Mouse (Mus musculus) MEL (cell line): ENCODE measurements around the gene Myl12a. TPM values are rescaled to one million over a fixed set of nuclear protein-coding genes. Genes with fewer than 3 reads are reported as not detected.

ENCODE experiments used
- DNase-seq: peaks from one replicate; pipeline ENCODE4 v3.0.0; 2011; ENCODE audit warnings: low read depth, low spot score
- H3K27ac ChIP-seq: 2 replicates; pipeline ENCODE4 v1.5.1; 2012; ENCODE audit warnings: low read depth, mild to moderate bottlenecking, control low read depth, low read length, moderate library complexity; ENCODE audit not compliant: control insufficient read depth
- H3K27me3 ChIP-seq, 2 experiments: fragments of 150-350 bp in 1 of 2; sonication (generic) in 1 of 2; 2 replicates each; pipeline ENCODE4 v1.6.1; 2012; ENCODE audit warnings: low read length in 2 of 2, mild to moderate bottlenecking in 2 of 2, improper control_type of control experiment in 1 of 2, moderate library complexity in 1 of 2; ENCODE audit not compliant: insufficient read depth in 2 of 2, control insufficient read depth in 1 of 2
- H3K36me3 ChIP-seq, 2 experiments: 2 replicates each; pipeline ENCODE4 v1.6.1; 2012 to 2014; ENCODE audit warnings: low read length in 2 of 2, improper control_type of control experiment in 1 of 2, inconsistent platforms in 1 of 2, mild to moderate bottlenecking in 1 of 2; ENCODE audit not compliant: insufficient read depth in 2 of 2, control insufficient read depth in 1 of 2
- H3K4me1 ChIP-seq, 2 experiments: fragments of 150-350 bp in 1 of 2; sonication (generic) in 1 of 2; 2 replicates each; pipeline ENCODE4 v1.6.1; 2012; ENCODE audit warnings: low read length in 2 of 2, improper control_type of control experiment in 1 of 2, mild to moderate bottlenecking in 1 of 2; ENCODE audit not compliant: insufficient read depth in 2 of 2, control insufficient read depth in 1 of 2
- H3K4me3 ChIP-seq, 2 experiments: fragments of 150-350 bp in 1 of 2; sonication (generic) in 1 of 2; 2 replicates each; pipeline ENCODE4 v1.5.1; 2012; ENCODE audit warnings: low read depth in 2 of 2, low read length in 2 of 2, mild to moderate bottlenecking in 2 of 2, moderate library complexity in 2 of 2, control low read depth in 1 of 2, improper control_type of control experiment in 1 of 2; ENCODE audit not compliant: control insufficient read depth in 1 of 2, insufficient read depth in 1 of 2
- H3K79me2 ChIP-seq: 2 replicates; pipeline ENCODE4 v1.6.1; 2012; ENCODE audit warnings: mild to moderate bottlenecking, low read length, moderate library complexity; ENCODE audit not compliant: control insufficient read depth, poor library complexity, insufficient read depth
- H3K9ac ChIP-seq: 2 replicates; pipeline ENCODE4 v1.6.1; 2012; ENCODE audit warnings: low read depth, mild to moderate bottlenecking, control low read depth, low read length, moderate library complexity; ENCODE audit not compliant: control insufficient read depth, poor library complexity, severe bottlenecking
- H3K9me3 ChIP-seq: fragments of 150-350 bp; sonication (generic); replicated peaks from 2 replicates; pipeline ENCODE4 v1.6.1; 2012; ENCODE audit warnings: mild to moderate bottlenecking, low read length, improper control_type of control experiment, moderate library complexity; ENCODE audit not compliant: insufficient read depth
- CHD1 ChIP-seq: IDR thresholded peaks from 2 replicates; pipeline ENCODE4 v1.6.1; 2012; ENCODE audit warnings: low read depth, mild to moderate bottlenecking, inconsistent platforms, low read length, improper control_type of control experiment
- ELF1 ChIP-seq: IDR thresholded peaks from 2 replicates; pipeline ENCODE4 v1.6.1; 2014; ENCODE audit warnings: low read depth, mild to moderate bottlenecking, inconsistent platforms, low read length, improper control_type of control experiment, moderate library complexity
- GABPA ChIP-seq: IDR thresholded peaks from 2 replicates; pipeline ENCODE4 v1.6.1; 2012; ENCODE audit warnings: low read depth, mild to moderate bottlenecking, inconsistent platforms, low read length, improper control_type of control experiment, moderate library complexity
- GATA1 ChIP-seq: IDR thresholded peaks from 2 replicates; pipeline ENCODE4 v1.6.1; 2011; ENCODE audit warnings: low read depth, low read length, improper control_type of control experiment
- HCFC1 ChIP-seq: IDR thresholded peaks from 2 replicates; pipeline ENCODE4 v1.6.1; 2012; ENCODE audit warnings: low read depth, mild to moderate bottlenecking, inconsistent platforms, low read length, improper control_type of control experiment, moderate library complexity
- MAFK ChIP-seq: IDR thresholded peaks from 2 replicates; pipeline ENCODE4 v1.6.1; 2011; ENCODE audit warnings: low read depth, mild to moderate bottlenecking, low read length, improper control_type of control experiment, borderline replicate concordance
- MAZ ChIP-seq: IDR thresholded peaks from 2 replicates; pipeline ENCODE4 v1.6.1; 2012; ENCODE audit warnings: low read depth, mild to moderate bottlenecking, inconsistent platforms, low read length, improper control_type of control experiment
- MXI1 ChIP-seq: IDR thresholded peaks from 2 replicates; pipeline ENCODE4 v1.6.1; 2011; ENCODE audit warnings: mild to moderate bottlenecking, low read depth, low read length, improper control_type of control experiment
- MYB ChIP-seq: IDR thresholded peaks from 2 replicates; pipeline ENCODE4 v1.6.1; 2011; ENCODE audit warnings: mild to moderate bottlenecking, low read depth, low read length, improper control_type of control experiment
- NELFE ChIP-seq: IDR thresholded peaks from 2 replicates; pipeline ENCODE4 v1.6.1; 2011; ENCODE audit warnings: low read depth, low read length, improper control_type of control experiment
- NRF1 ChIP-seq: IDR thresholded peaks from 2 replicates; pipeline ENCODE4 v1.6.1; 2014; ENCODE audit warnings: low read depth, mild to moderate bottlenecking, inconsistent platforms, low read length, improper control_type of control experiment, moderate library complexity; ENCODE audit not compliant: poor library complexity, insufficient read depth, severe bottlenecking
- POLR2A ChIP-seq, 2 experiments: IDR thresholded peaks; 2 replicates each; pipeline ENCODE4 v1.6.1; 2011 to 2012; ENCODE audit warnings: low read length in 2 of 2, mild to moderate bottlenecking in 2 of 2, control low read depth in 1 of 2, improper control_type of control experiment in 1 of 2, low read depth in 1 of 2, moderate library complexity in 1 of 2; ENCODE audit not compliant: control insufficient read depth in 1 of 2, insufficient read depth in 1 of 2, poor library complexity in 1 of 2
- POLR2AphosphoS2 ChIP-seq: IDR thresholded peaks from 2 replicates; pipeline ENCODE4 v1.6.1; 2011; ENCODE audit warnings: low read length, improper control_type of control experiment
- RAD21 ChIP-seq: IDR thresholded peaks from 2 replicates; pipeline ENCODE4 v1.6.1; 2011; ENCODE audit warnings: mild to moderate bottlenecking, low read depth, low read length, improper control_type of control experiment
- RCOR1 ChIP-seq: IDR thresholded peaks from 2 replicates; pipeline ENCODE4 v1.6.1; 2012; ENCODE audit warnings: low read depth, mild to moderate bottlenecking, inconsistent platforms, low read length, improper control_type of control experiment
- SIN3A ChIP-seq: IDR thresholded peaks from 2 replicates; pipeline ENCODE4 v1.6.1; 2012; ENCODE audit warnings: low read length, improper control_type of control experiment, inconsistent platforms
- SMC3 ChIP-seq: IDR thresholded peaks from 2 replicates; pipeline ENCODE4 v1.6.1; 2011; ENCODE audit warnings: low read depth, low read length, improper control_type of control experiment
- TAL1 ChIP-seq: IDR thresholded peaks from 2 replicates; pipeline ENCODE4 v1.6.1; 2012; ENCODE audit warnings: mild to moderate bottlenecking, inconsistent platforms, low read length, moderate library complexity, mixed read lengths
- TCF12 ChIP-seq: IDR thresholded peaks from 2 replicates; pipeline ENCODE4 v1.6.1; 2014; ENCODE audit warnings: low read depth, mild to moderate bottlenecking, inconsistent platforms, low read length, improper control_type of control experiment, moderate library complexity
- UBTF ChIP-seq: IDR thresholded peaks from 2 replicates; pipeline ENCODE4 v1.6.1; 2012; ENCODE audit warnings: low read depth, mild to moderate bottlenecking, inconsistent platforms, low read length, improper control_type of control experiment, moderate library complexity, borderline replicate concordance; ENCODE audit not compliant: insufficient read depth
- USF1 ChIP-seq: IDR thresholded peaks from 2 replicates; pipeline ENCODE4 v1.6.1; 2014; ENCODE audit warnings: low read depth, mild to moderate bottlenecking, inconsistent platforms, low read length, improper control_type of control experiment, moderate library complexity
- USF2 ChIP-seq, 2 experiments: IDR thresholded peaks; 2 replicates each; pipeline ENCODE4 v1.6.1; 2011 to 2012; ENCODE audit warnings: improper control_type of control experiment in 2 of 2, low read length in 2 of 2, borderline replicate concordance in 1 of 2, inconsistent platforms in 1 of 2, low read depth in 1 of 2, mild to moderate bottlenecking in 1 of 2; ENCODE audit not compliant: insufficient read depth in 1 of 2
- ZMIZ1 ChIP-seq: IDR thresholded peaks from 2 replicates; pipeline ENCODE4 v1.6.1; 2012; ENCODE audit warnings: low read depth, mild to moderate bottlenecking, inconsistent platforms, low read length, improper control_type of control experiment, moderate library complexity
- ZNF384 ChIP-seq: IDR thresholded peaks from 2 replicates; pipeline ENCODE4 v1.6.1; 2012; ENCODE audit warnings: low read depth, mild to moderate bottlenecking, inconsistent platforms, low read length, improper control_type of control experiment
- polyA plus RNA-seq, 2 experiments: library from polyadenylated mRNA; stranded (reverse) in 1 of 2; unstranded in 1 of 2; fragments of >175 nt in 1 of 2; fragments of >200 nt in 1 of 2; gene quantifications; 2 replicates each; pipeline versions ENCODE4 v1.2.1 to v1.2.4; 2012; ENCODE audit warnings: low replicate concordance in 2 of 2, low read depth in 1 of 2; ENCODE audit not compliant: insufficient read length in 2 of 2, insufficient read depth in 1 of 2, missing spikeins in 1 of 2
- total RNA-seq: library from RNA; depleted of rRNA; stranded (reverse); fragments of 300-350 nt; gene quantifications from 2 replicates; pipeline ENCODE4 v1.2.3, GENCODE M21; 2012

Gene Myl12a
- total and polyA plus RNA-seq, 3 experiments, result 113 to 130 TPM; not detected in 1

DNA sequence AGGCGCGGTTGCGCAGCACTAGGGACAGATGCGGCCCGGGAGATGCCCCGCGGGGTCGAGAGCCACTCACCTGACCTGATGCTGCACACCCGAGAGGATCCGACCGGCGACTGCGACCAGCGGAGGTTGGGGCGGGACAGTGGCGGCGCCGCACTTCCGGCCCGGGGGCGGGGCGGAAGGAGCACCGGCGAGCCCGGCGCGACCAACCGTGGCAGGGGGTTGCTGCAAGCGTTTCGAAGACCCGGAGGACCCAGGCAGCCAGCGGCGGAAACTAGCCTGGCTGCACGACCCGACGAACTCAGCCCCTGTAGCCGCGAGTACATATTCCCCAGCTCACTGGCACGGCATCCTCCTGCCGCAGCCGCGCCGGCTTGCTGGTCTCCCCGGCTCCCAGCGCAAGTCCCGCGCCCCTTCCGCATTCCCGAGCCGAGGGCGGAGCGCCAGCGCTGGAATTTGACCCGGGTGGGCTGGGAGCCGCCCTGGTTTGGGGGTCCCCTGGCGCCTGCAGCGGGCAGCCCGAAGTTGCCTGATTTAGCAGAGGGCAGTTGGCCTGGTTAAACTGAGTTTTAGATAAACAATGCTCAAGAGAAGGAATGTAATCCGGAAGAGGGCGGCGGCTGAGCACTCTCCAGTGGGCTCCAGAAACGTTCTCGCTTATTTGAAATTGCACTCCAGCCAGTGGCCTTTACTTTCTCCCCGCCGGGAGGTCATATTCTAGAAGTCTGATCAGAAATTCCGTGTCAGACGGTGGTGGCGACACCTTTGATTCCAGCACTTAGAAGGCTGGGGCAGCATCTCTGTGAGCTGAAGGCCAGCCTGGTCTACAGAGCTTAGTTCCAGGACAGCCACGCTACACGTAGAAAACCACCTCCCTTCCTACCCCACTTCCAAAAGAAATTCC lies 12.0 kb downstream of the Myl12a start:
- Histone ChIP-seq H3K27ac (peak overlapping the region; percentile 74), H3K27me3 (no peaks in the 10 kb centered on the region), H3K4me1 (peaks cover 0 to 10% of the 10 kb centered on the region in 2 experiments; a peak in 3 of 4 replicates), H3K36me3 (peaks cover 10 to 12% of the 10 kb centered on the region in 2 experiments), H3K9ac (peak overlapping the region; percentile 74), H3K4me3 (peak overlapping the region; percentile 77 to 97), H3K79me2 (peaks cover 24% of the 10 kb centered on the region), H3K9me3 (no peaks in the 10 kb centered on the region)
- TF ChIP-seq MAZ (peak; percentile 78), NELFE (peak; percentile 86), MYB (no peak), RCOR1 (no peak), GATA1 (no peak), USF2 (IDR thresholded peaks at IDR 0.05; ENCODE audit: borderline replicate concordance in 1 of 2, insufficient read depth in 1 of 2, low read depth in 1 of 2, low read length in 2 of 2) (no peak), NRF1 (0 out of 2 replicates have a peak, but pooled peaks have one; percentile 29), MXI1 (peak; percentile 57; the same call in 1 of the 2 replicates), CHD1 (peak; percentile 99), TCF12 (peak; percentile 45), ZMIZ1 (peak; percentile 85), RAD21 (no peak), HCFC1 (peak; percentile 78), ELF1 (peak; percentile 92), UBTF (no peak), ZNF384 (no peak), USF1 (0 out of 2 replicates have a peak, but pooled peaks have one; percentile 18), SIN3A (peak; percentile 85), MAFK (no peak), POLR2A (IDR thresholded peaks at IDR 0.05; ENCODE audit: control insufficient read depth in 1 of 2, insufficient read depth in 1 of 2, low read depth in 1 of 2, low read length in 2 of 2, poor library complexity in 1 of 2) (peak; percentile 26 to 84; a peak in 3 of 4 replicates), GABPA (no peak), POLR2AphosphoS2 (peak; percentile 88; the same call in 1 of the 2 replicates), TAL1 (no peak), SMC3 (0 out of 2 replicates have a peak, but pooled peaks have one; percentile 3)
- peak; percentile 88 for DNase-seq
